Mouse (Mus musculus) gastrocnemius, postnatal 4 days (tissue): ENCODE results near the gene Dph5. TPM values are rescaled to one million over a fixed set of nuclear protein-coding genes. Genes with fewer than 3 reads are reported as not detected.
"Not testable (repeated sequence)": the region's sequence is repeated elsewhere in the genome, so short reads cannot be mapped to it uniquely, and the experiment has no call there.

ENCODE experiments used
- DNase-seq, 2 experiments: peaks; one replicate each; pipeline ENCODE4 v3.0.0; 2021 to 2022; ENCODE audit warnings: low spot score in 2 of 2, mixed read lengths in 2 of 2
- total RNA-seq, 2 experiments: library from RNA; stranded (reverse); gene quantifications; 2 replicates each; pipeline ENCODE4 v1.2.3; 2021

Gene Dph5
- total RNA-seq, 2 experiments from 2014 or later: 8.3 to 11.3 TPM

DNA sequence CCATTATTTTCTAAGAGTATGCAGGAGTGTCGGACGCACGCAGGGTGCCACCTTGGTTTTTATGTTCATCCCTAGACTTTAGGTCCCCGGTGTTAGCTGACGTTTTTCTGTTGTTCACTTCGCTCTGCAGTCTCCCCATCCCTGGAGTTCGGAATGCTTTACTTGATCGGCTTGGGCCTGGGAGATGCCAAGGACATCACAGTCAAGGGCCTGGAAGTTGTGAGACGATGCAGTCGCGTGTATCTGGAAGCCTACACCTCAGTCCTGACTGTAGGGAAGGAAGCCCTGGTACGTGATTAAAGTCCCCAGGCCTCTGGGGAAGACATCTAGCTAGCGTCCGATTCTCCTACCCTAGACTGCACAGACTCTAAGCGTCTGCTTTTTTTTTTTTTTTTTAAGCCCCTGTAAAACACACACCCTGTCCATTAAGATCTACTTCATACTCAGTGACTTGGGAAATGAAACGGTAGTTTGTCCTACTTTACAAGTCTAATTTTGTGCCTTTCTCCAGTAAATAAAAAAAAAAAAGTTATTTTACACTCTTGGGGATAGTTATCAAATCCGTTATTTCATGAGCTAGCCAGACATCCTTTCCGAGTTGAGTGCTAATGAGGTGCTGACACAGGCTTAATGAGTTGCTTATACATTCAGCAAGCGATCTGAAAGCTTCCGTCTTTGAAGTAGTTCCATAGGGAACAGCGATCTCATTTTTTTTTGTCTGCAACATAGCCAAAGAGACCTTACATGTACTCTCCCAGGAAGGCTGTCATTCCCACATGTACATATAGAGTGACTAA lies 871 bp downstream of the Dph5 start:
- peak in 1 of 2 experiments; percentile 17 for DNase-seq

DNA sequence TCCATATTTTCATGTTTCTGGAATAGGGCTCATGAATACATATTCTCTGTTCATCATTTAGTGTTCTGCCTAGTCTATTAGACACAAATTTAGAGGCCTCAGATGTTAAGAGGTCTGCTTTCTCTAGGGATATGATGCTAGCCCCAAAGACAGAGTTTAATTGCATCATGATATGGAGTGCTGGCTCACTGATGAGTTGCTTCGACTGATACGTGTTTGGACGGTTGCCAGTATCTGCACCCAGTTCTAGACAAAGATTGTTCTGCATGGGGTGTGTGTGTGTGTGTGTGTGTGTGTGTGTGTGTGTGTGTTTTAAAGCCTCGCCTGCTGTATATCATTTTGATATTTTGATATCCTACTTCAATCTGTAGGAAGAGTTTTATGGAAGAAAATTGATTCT lies 4.7 kb downstream of the Dph5 start:
- no peak for DNase-seq

DNA sequence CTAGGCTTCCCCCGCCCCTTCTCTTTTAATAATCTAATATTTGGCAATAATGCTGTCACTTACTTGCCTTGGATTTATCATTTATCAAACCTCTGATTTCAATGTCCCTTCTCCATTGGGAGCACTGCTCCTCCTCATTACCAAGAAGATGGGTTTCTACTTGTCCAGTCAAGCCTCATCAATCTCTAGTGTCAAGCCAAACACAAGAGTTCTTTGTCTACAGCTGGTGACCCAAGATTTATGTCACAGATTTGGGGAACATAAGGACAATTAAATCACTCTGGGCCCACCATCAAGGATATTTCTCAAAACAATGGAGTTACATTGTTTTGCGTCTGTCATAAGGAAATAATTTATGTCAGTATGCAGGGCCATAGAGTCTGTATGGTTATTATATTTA lies 5.5 kb downstream of the Dph5 start:
- DNase-seq: no peak

DNA sequence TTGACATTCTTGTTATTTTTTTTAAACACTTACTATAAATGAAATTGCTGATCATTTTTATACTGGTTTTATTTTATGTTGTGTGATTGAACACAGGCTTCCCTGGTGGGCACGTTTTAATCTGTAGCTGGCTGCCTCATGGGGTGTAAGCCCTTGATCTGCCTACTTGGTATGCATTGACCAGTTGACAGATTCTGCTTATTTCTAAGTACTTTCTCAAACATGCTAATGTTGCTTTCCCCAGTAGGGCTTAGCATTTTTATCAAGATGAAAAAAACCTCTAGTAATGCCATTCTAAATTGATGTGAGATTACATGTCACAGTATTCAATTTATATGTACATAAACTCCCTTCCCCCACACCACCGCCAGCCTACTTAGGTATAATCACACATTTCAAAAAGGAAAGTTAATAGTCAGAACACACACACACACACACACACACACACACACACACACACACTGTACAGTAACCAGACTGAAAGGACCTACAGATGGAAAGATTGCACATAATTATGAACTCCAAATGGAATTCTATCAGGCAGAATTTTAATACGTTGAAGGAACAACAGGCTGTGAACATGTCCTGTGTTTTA lies 10.8 kb downstream of the Dph5 start:
- DNase-seq: no peak

DNA sequence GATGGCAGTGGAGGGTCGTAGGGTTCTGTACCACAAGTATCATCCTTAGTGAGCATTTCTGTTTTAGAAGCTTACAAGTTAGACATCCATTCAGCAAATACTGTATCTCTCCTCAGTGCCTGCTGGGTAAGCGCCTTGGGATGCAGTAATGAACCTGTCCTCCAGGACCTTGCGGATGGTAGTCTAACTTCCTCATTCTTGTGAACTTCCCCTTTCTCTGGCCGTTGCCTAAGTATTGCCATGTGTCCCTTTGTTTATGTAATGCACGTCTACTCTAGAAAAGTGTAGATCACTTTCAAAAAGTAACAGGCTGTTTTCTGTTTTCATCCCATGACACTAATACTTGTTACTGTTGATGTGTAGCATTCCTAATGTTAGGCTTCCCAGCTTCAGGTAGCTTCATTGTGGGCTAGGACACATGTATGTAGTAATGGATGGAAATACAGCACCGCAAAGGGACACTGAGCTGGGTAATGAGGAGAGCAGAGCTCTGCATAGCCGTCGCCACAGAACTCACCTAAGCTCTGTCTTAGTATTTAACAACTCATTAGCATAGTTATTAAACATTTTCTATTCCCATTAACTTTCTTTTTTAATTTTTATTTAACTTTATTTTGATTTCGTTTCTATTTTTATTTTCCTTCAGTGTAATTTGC lies 14.8 kb downstream of the Dph5 start:
- DNase-seq: no peak

DNA sequence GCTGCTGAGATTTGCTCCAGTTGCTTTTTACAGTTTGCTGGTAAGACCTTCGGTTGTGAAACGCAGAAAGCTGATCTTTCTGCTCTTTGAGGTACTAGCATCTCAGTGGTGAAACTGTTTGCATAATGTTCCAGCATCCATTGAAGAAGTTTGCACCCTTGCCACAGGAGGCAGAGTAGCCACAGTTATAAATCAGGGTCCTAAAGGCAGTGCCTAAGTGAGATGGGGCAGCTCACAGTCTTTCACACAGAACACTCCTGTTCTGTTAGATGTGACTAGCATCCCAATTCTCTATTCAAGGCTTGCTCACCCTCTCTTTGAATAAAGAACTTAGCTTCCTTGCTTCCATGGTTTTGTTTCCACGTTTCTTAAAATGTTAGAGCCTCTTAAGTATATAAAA lies 17.4 kb downstream of the Dph5 start:
- no peak for DNase-seq

DNA sequence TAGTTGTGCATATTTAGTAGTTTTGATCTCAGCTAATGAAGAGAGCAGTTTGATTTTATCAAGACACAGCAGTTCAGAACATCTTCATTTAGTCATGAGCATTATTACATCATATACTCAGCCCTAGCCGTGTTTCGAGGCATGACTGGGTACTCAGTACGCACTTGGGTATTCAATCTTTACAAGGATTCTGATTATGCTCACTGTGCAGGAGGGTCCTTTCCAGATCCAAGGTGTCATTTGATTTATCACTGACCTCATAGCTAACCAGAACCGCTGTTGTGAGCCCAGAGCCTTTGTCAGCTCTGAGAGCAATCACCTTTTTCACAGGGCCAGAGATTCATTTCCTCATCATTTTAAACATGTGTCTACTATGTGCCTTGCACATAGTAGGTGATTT lies 17.9 kb downstream of the Dph5 start:
- no peak for DNase-seq

DNA sequence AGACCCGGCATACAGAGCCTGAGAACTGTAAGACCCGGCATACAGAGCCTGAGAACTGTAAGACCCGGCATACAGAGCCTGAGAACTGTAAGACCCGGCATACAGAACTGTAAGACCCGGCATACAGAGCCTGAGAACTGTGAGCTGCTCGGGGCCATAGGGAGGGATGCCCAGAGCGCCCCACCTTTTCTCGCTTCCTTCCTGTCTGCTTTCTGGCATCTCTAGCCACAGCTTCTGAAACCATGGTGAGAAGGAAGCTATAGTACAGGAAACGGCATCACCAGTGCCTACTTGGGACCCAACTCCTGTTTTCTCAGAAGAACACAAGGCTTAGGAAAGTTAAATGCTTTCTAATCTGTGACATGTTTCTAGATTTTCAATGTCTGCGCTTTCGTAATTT lies 19.8 kb downstream of the Dph5 start:
- DNase-seq: not testable (repeated sequence)

DNA sequence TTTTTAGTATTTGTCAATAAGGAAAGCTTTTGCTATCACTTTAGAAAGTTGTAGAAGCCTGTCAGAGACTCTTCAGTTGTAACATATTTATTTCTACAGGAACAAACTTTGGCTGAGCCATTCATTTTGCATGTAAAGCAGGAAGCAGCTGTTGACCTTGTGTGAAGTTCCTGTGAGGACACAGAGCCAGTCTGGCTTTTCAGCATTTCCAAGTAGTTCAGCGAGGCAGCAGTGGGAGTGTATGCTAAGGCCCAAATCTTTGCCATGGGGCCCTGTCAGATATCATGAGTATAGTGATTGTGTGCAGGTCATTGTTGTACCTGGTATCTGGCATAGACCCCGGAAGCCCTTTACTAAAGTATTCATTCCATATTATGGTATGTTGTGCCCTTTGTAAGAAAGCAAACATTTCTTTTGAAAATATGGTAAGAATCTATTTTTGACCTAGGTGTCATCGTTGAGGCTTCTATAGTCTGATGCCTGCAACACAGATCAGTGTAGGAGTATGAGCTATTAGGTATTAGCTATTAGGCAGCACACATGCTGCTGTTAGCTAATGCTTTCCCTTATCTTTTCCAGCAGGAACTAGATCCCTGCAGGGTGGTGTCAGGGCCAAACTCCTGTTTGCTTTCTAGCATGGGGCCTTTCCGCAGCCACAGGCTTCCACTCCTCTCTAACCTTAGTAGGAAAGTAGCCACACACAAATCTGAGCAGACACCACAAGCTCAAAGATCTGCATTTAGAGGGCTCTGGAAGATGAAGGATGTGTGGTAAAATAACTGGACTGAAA lies 37.0 kb downstream of the Dph5 start:
- no peak for DNase-seq

DNA sequence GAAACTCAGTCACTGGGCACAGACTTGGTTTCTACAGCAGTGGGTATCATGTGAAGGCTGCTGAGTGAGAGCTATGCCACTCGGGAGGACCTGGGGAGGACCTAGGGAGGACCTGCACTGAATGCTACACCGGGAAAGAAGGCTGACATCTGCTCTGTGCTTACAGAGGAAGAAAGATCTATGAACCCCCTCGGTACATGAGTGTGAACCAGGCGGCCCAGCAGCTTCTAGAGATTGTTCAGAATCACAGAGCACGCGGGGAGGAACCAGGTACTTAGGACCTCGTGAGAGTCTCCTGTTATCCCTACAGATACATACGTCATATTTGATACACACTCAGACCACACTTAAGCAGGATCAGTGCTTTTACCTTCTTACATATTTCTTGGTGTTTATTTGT lies 38.9 kb downstream of the Dph5 start:
- no peak for DNase-seq

DNA sequence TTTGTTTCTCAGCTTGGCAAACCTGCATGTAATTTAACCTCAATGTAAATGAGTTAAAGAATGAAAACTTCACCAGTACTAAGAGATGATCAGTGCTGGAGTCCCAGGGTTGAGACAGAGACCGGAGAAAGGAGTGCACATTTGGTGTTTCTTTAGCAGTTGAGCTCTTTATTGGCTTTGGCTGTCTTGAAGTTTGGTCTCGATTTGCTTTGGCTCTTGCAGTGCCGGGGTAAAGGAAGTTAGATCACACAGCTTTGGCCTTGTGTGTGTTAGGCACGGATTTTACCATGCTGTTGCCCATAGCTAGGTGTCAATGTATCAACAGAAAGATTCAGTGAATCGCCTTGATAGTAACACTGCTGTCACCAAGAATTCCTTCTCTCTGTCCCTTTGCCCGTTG lies 44.1 kb downstream of the Dph5 start:
- DNase-seq: no peak

DNA sequence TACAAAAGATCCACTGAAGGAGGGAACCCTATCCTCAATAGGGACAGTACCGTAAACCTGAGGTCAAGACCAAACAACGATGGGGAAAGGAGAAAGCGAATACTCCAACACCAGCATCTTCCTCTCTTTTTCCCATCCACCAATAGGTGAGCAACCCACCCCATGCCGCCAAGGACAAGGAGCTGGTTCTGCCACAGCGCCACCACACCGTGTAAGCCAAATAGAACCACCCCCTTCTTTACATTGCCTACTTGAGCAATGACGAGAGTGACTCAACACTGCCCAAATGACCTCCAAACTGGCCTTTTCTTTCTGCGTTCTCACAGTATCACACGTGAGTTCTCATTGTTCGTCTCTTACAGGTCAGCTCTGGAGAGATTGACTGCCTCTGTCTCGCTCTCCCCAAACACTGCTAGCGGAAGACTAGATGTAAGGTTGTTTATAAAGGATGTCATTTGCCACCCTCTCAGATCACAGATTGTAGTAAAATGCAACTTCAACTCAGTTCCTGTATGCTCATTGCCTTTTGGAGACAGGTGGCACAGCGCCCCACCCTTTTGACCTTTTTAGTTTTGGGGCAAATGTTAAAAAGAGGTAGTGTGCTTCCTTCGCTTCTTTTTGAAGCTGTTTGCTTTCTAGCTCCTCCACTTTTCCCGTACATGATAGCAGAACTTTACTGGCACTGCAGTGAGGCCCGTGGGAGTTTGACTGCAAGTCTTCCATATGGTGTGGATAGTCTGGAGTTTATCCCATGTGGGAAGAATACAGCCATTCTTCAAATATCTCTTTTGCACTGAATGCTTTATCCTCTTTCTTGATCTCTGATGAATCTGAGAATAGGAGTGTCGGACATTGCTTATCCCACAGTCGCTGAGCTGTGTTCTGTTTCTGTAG lies 45.9 kb downstream of the Dph5 start:
- DNase-seq: no peak

DNA sequence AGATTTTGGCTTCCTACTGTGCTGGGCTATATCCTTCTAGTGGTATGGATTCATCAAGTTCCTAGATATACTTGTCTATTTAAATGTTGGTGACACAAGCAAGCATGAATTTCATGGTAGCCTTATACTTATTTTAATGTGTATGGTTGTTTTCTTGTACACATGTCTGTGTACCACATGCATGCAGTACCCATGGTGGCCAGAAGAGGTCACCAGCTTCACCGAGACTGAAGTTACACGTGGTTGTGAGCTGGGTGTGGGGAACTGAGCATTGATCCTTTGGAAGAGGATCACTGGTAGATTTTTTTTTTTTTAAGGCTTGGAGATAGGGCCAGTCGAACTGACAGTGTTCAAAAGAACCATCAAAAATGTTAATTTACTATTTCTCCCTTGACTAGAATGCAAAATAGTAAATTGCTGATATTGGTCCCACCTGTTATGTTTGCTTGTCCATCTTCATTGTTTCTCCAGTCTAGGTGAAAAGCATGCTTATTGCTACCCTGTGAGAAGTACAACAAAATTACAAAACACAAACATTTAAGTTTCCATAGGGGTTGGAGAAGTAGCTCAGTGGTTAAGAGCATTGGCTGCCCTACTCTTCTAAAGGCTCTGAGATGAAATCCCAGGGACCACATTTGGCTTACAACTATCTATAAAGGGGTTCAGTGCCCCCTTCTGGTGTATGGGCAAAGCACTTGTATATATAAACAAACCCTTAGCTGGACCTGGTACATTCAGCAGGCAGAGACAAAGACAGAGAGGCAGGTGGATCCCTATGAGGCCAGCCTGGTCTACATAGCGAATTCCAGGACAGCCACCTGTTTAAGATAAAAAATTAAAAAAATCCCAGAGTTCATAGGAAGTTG lies 49.3 kb downstream of the Dph5 start:
- DNase-seq: peak; percentile 38 to 55

DNA sequence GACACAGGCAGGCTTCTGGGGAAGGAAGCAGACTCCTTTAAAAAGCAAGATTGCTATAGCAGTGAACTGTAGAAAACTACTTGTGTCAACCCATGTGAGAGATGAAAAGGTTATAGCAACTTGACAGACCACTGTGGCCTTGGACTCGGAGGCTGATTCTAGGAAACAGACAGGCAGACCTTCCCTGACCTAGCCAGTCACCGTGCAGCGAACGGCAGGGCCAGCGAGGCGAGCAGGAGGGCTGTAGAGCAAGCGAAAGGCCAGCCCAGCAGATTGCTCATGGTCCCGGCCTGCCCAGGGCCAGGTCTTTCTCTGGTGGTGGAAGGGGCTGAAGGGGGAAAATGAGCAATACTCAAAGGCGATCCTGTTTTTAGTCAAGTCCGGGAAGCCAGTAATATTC lies 50.2 kb downstream of the Dph5 start:
- DNase-seq: no peak

DNA sequence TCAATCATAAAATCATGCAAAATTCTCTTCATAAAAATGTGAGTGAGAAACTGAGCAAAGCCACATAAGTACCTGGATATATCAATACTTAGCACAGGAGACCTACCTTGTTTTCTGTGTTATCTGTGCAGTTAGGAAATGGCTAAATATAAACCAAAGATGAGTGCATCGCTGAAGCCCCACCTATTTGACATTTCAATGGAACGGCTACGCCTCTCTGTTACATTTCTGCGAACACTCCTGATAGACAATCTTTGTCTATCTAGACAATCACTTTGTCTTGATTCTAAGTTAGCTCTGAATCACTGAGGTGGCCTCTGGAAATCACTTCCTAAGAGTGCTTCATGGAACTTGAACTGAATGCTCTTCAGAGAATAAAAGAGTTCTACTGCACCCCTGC lies 52.9 kb downstream of the Dph5 start:
- no peak for DNase-seq

DNA sequence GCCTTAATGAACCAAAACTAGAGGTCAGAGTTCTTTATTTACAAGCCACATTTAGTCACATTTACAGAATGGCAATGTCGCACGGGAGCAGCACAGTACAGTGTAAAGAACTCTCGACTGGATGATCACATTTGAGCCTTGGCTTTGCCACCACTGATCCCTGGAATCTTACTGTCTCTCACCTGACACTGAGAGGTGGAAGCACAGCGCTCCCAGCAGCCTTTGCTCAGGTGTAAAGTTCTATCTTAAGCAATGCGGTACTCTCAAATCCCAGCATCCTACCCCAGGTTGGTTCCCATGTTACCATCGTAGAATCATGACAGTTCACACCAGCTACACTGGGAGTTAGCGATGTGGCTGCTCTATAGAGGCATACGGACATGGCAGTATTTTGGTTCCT lies 53.8 kb downstream of the Dph5 start:
- DNase-seq: no peak

DNA sequence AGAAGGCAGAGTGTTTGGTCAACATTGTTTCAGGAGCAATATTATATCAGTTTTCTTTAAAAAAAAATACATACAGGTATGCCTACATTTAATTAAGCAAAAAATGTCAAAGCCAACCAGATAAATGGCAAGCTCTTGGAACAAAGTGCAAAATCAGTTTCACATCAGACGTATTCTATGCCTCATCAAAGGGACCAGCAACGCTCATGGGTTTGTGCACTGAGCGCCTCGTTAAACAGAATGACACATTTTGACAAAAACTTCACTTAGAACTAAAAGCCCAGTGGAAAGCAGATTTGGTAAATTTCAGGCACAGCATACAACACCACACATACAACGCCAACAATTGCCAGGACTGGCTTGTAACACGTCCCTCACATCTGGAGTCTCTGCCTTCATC lies 56.7 kb downstream of the Dph5 start:
- no peak for DNase-seq

DNA sequence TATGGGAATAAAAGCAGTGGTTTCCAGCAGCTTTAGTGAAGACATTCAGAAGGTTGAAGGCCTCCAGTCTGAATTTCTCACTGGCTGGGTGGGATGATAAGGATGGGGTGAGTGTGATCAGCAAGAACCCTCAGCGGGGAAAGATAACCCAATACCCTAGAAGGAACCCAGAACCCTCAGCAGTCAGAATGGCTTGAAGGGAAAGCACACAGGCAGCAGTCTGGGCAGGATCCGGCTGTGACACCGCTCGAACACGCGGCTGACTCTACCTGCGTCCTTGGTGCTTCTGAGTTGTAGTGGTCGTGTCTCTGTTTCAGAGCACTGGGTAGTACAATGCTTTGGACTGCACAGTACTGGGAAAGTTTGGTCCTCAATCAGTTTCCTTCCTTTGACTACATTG lies 58.6 kb downstream of the Dph5 start:
- DNase-seq: no peak

DNA sequence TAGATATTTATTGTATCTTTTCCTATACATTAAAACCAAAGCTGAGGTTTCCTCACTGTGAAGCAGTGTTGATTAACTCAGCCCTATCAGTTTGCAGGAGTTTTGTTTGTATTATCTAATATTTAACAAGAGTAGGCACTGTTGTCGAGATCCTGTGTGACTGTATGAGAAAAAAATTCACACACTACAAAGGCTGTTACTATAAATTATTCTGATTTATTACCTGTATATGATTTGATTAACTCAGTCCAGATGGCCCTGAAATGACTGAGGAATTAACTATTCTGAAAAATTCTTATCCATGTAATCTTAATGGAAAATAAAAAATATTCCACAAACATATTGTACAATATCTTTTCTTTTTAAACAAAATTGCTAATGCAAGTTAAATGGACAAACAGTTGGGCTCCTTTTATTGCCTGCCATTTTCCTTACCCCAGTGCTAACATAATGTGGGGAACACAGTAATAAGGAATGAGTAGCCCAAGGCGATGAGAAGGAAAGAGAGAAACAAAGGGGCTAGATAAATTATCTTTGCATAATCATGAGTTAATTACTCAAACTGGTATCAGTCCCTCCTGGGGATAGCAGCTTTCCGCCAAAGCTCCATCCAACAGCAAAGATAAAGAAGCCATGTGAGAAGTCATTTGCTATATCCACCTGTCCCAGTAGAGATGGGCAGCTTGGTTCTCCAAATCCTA lies 61.7 kb downstream of the Dph5 start:
- no peak for DNase-seq
